Mouse (Mus musculus) olfactory bulb, adult 2 months (tissue): ENCODE measurements at regions not wholly inside any gene's neighbourhood (a gene's known extent, or its start where the extent isn't known, plus 50 kb on each side); places are given as distances from the start of the nearest gene placed in this dataset.

Experiments used
- CTCF ChIP-seq: fragments of 200-500 bp; IDR thresholded peaks from 2 replicates; pipeline ENCODE4 v1.5.1; 2012; ENCODE audit warnings: low read depth, mild to moderate bottlenecking, low read length, moderate library complexity; ENCODE audit not compliant: insufficient read depth
- POLR2A ChIP-seq: fragments of 200-500 bp; IDR thresholded peaks from 2 replicates; pipeline ENCODE4 v1.6.1; 2012; ENCODE audit warnings: mild to moderate bottlenecking, low read depth, low read length, moderate library complexity; ENCODE audit not compliant: insufficient read depth

- no peak for TF ChIP-seq CTCF
- no peak for TF ChIP-seq POLR2A
These were observed 451.8 kb upstream of the Gulo start for GRCm38 (mm10) chr14:66460795-66461194.
